14 mouse cellular contexts compared by ENCODE assay signal in genomic region chr3:137611110-137611857, GRCm38 (mm10). TPM values are rescaled to one million over a fixed set of nuclear protein-coding genes. Genes with fewer than 3 reads are reported as not detected.
DNase-seq lines count a peak whose midpoint lies in the region; ATAC-seq and TF ChIP-seq lines count a peak whose summit lies in the region.
"Had no signal": no experiment of that assay in that cellular context is flagged by ENCODE, and none has a peak within 500 bp of the region (broad histone marks: within the 10 kb centered on the region; RNA-seq: fewer than 3 reads in every experiment).

No protein-coding gene starts in this region.

- H3K4me1 ChIP-seq in liver, postnatal 0 days (ENCODE audit: insufficient read depth): peaks cover 7% of the 10 kb centered on the region
- H3K4me1 ChIP-seq in CH12.LX (ENCODE audit: control insufficient read depth in 1 of 2, insufficient read depth in 2 of 2): peaks cover 0 to 18% of the 10 kb centered on the region in 2 experiments; a peak in 2 of 4 replicates
- peaks cover 4% of the 10 kb centered on the region; the same call in 1 of the 2 replicates for H3K4me1 ChIP-seq in cortical plate, adult 2 months (ENCODE audit: control insufficient read depth, insufficient read depth, low read length)

- H3K79me2 ChIP-seq in CH12.LX (replicated peaks; ENCODE audit: control insufficient read depth, extremely low read depth, insufficient read depth, poor library complexity, severe bottlenecking): no peaks in the 10 kb centered on the region

- 64% methylated on average over 4 of the region's 4 CpGs for WGBS in liver, postnatal 0 days (ENCODE audit: insufficient replicate concordance)

- TF ChIP-seq POLR2A in CH12.LX (IDR thresholded peaks at IDR 0.05; ENCODE audit: low read depth, low read length): 0 out of 2 replicates have a peak, but pooled peaks have one; percentile 37
- no peak for TF ChIP-seq POLR2A in cortical plate, adult 2 months (IDR thresholded peaks at IDR 0.05; ENCODE audit: extremely low read depth, insufficient read depth, low read length)

- no peak for DNase-seq in liver, postnatal 0 days
- no peak for DNase-seq in liver
- DNase-seq in CH12.LX (ENCODE audit: extremely low read depth): no peak
- no peak for DNase-seq in cerebellum, postnatal 10 days
- DNase-seq in left cerebral cortex, adult 11 months (ENCODE audit: low spot score): no peak
- DNase-seq: adrenal gland, adult 2 months; gastrocnemius, postnatal 14 days; lung, embryonic 14.5 days; spleen, adult 18-20 months; thymus, postnatal 14 days had no signal

- dilution Hi-C loops in CH12.LX (cut with MboI; ENCODE audit: extremely low pct_ligation_motif_present, extremely low pct_unique_long_range_greater_than_20kb, low sequenced_read_pairs): no loop called here

- peak overlapping the region; percentile 30 for H3K27ac ChIP-seq in liver, postnatal 0 days (ENCODE audit: low read depth)
- H3K27ac ChIP-seq in CH12.LX (ENCODE audit: insufficient read depth, low read depth): no peak overlapping the region
- peak overlapping the region; percentile 73 for H3K27ac ChIP-seq in cortical plate, adult 2 months (ENCODE audit: insufficient read depth, low read length)

- no peak overlapping the region for H3K9ac ChIP-seq in liver, postnatal 0 days (replicated peaks)
- peak overlapping the region; percentile 80 for H3K9ac ChIP-seq in CH12.LX (ENCODE audit: insufficient read depth, low read depth)
- H3K9ac ChIP-seq: lung, embryonic 14.5 days had no signal

- H3K36me3 ChIP-seq in liver, postnatal 0 days (replicated peaks; ENCODE audit: insufficient read depth, low read length): no peaks in the 10 kb centered on the region
- H3K36me3 ChIP-seq in CH12.LX (replicated peaks in 1 of 2; ENCODE audit: control insufficient read depth in 1 of 2, insufficient read depth in 1 of 2, low read length in 1 of 2): no peaks in the 10 kb centered on the region
- H3K36me3 ChIP-seq: G1E had no signal

- ATAC-seq in liver, postnatal 0 days: no peak
- peak; percentile 61 for ATAC-seq in megakaryocyte, adult 5-6 weeks (ENCODE audit: poor library complexity, severe bottlenecking)
- ATAC-seq: forebrain, embryonic 14.5 days had no signal

- no peak for TF ChIP-seq RAD21 in CH12.LX (IDR thresholded peaks at IDR 0.05; ENCODE audit: low read depth, low read length)

- H3K4me2 ChIP-seq in liver, postnatal 0 days (ENCODE audit: low read depth, low read length): peak overlapping the region; percentile 42
- peak overlapping the region; percentile 85 for H3K4me2 ChIP-seq in CH12.LX (ENCODE audit: insufficient read depth, low read depth, poor library complexity, severe bottlenecking)
- H3K4me2 ChIP-seq: lung, embryonic 14.5 days had no signal

- no peak for TF ChIP-seq EP300 in liver, postnatal 0 days (IDR thresholded peaks at IDR 0.05; ENCODE audit: low read depth)
- TF ChIP-seq EP300 in CH12.LX (IDR thresholded peaks at IDR 0.05; ENCODE audit: low read length): no peak; the same call in 1 of the 2 replicates

- TF ChIP-seq CTCF in liver, postnatal 0 days (IDR thresholded peaks at IDR 0.05; ENCODE audit: low read depth): no peak
- TF ChIP-seq CTCF in CH12.LX (conservative IDR thresholded peaks at IDR 0.05 in 1 of 2, IDR thresholded peaks at IDR 0.05 in 1 of 2; ENCODE audit: low read depth in 2 of 2, low read length in 2 of 2): no peak
- TF ChIP-seq CTCF in cortical plate, adult 2 months (IDR thresholded peaks at IDR 0.05; ENCODE audit: extremely low read depth, insufficient read depth, low read length): no peak

- in situ Hi-C loops in CH12.LX (cut with MboI; ENCODE audit: low pct_ligation_motif_present, low pct_unique_long_range_greater_than_20kb, low sequenced_read_pairs): no loop called here

- H3K4me3 ChIP-seq in liver, postnatal 0 days (ENCODE audit: low read depth, low read length): no peak overlapping the region
- peak overlapping the region; percentile 18 to 30 (median 23) for H3K4me3 ChIP-seq in CH12.LX (replicated peaks in 1 of 3; ENCODE audit: low read depth in 2 of 3, low read length in 2 of 3, poor library complexity in 1 of 3)
- H3K4me3 ChIP-seq in cortical plate, adult 2 months (ENCODE audit: insufficient read depth, low read length): no peak overlapping the region

- H3K9me3 ChIP-seq in liver, postnatal 0 days (ENCODE audit: low read length): no peaks in the 10 kb centered on the region
- H3K9me3 ChIP-seq in CH12.LX (replicated peaks; ENCODE audit: low read length): no peaks in the 10 kb centered on the region
- H3K9me3 ChIP-seq: G1E had no signal

- no peaks in the 10 kb centered on the region for H3K27me3 ChIP-seq in liver, postnatal 0 days (ENCODE audit: insufficient read depth, low read length)
- H3K27me3 ChIP-seq in CH12.LX (replicated peaks): no peaks in the 10 kb centered on the region

TF ChIP-seq in CH12.LX, 34 proteins besides CTCF, POLR2A, EP300 and RAD21:
- TF ChIP-seq BHLHE40 (IDR thresholded peaks at IDR 0.05; ENCODE audit: low read depth, low read length) (no peak), NELFE (IDR thresholded peaks at IDR 0.05; ENCODE audit: low read depth, low read length) (no peak), MYC (IDR thresholded peaks at IDR 0.05; ENCODE audit: low read depth, low read length) (peak; percentile 51; the same call in 1 of the 2 replicates), IRF4 (IDR thresholded peaks at IDR 0.05; ENCODE audit: low read depth, low read length) (no peak; the same call in 1 of the 2 replicates)

RNA-seq across cellular contexts. Expression of gene Ddit4l, which starts 10.1 kb away (rescaled TPM):
- polyA plus RNA-seq in liver, postnatal 0 days (2015; fragmentation: Nextera tagmentation; extraction: Ambion mirVana): 0.95 and 2.5 TPM in 2 replicates
- total RNA-seq in CH12.LX (2012; rRNA removed) (1.3 and 2.6 TPM in 2 replicates), CH12.LX (2014; rRNA removed) (2.2 and 2.8 TPM in 2 replicates)
- 10.3 and 11.3 TPM in 2 replicates for polyA plus RNA-seq in CH12.LX (2012; ENCODE audit: insufficient read length, low read depth)
- 37.7 and 45.3 TPM in 2 replicates for polyA plus RNA-seq in cortical plate, adult 2 months (2012; rRNA removed)
- total RNA-seq in megakaryocyte, adult 5-6 weeks (2015): not detected in 2 replicates
- total RNA-seq in megakaryocyte, adult 5-6 weeks (2017): not detected in 2 replicates
- polyA plus RNA-seq: G1E had no signal

Comparison
In these comparisons a context has a peak if more than half of its experiments do, and no peak if none do; other contexts are left out.
1. H3K4me3 ChIP-seq: peak in CH12.LX (3 of 3); none in liver, postnatal 0 days (single experiment) and cortical plate, adult 2 months (single experiment).